Mouse (Mus musculus) retina, postnatal 1 day (tissue): ENCODE measurements around the gene Fam198a.

Experiments used
- DNase-seq: peaks from one replicate; pipeline ENCODE4 v3.0.0-alpha.2; 2012

Fam198a gene

GRCm38 (mm10) chr9:121926634-121927405 is 24.0 kb upstream of the Fam198a start:
- no peak for DNase-seq

DNA sequence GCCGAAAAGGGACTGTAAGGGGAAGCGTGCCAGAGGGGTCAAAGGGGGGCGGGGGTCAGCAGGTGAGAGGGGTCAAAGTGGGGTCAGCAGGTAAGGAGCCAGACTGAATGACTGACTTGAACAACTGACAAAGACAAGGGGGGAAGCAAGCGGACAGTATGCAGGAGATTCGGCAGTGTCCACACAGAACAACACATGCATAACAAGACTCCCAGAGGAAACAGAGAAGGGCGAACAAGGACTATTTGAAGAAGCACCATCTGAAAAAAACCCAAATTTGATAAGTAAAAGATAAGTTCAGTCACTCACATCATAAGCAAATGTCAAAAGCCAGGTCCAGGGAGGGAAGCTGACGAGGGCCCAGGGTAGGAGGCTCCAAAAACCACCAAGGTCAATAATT is 23.1 kb upstream of the Fam198a start:
- DNase-seq, result no peak

DNA sequence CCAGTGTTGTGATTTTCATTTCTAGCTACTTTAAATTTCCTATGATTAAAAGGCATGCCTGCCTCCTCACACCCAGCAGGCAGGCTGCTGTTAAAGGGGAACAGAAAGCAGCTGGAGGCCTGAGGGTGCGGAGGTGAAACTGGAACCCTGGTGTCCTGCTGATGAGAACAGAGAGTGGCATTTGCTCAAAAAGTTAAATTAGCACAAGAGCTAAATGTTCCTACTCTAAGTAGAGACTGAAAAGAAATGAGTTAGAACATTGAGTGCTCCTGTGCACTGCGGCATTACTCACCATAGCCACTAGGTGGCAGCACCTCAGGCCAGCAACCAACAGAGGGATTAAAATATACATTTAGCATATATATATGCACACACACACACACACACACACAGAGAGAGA is 22.3 kb upstream of the Fam198a start:
- peak; percentile 59 for DNase-seq

GRCm38 (mm10) chr9:121934856-121935255 is 15.9 kb upstream of the Fam198a start:
- no peak for DNase-seq

DNA sequence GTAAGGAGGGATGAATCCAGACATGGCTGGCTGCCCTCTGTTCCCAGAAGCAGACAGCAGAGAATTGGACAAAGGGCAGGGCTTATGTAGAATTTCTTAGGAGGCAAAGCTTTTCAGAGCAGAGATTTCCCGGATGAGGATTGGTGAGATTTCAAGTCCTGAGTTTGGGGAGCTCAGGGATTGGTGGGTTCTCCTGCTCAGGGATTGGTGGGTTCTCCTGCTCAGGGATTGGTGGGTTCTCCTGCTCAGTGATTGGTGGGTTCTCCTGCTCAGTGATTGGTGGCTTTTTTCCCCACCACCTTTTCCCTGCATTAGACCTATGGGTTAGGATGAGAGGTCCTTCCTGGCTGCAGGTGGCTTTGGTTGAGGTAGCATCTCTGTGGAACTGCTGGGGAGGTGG is 13.8 kb upstream of the Fam198a start:
- peak; percentile 34 for DNase-seq

GRCm38 (mm10) chr9:121937451-121937864 is 13.3 kb upstream of the Fam198a start:
- no peak for DNase-seq

- DNase-seq, result peak; percentile 82
Measured at GRCm38 (mm10) chr9:121937944-121938355, 12.8 kb upstream of the Fam198a start.

DNA sequence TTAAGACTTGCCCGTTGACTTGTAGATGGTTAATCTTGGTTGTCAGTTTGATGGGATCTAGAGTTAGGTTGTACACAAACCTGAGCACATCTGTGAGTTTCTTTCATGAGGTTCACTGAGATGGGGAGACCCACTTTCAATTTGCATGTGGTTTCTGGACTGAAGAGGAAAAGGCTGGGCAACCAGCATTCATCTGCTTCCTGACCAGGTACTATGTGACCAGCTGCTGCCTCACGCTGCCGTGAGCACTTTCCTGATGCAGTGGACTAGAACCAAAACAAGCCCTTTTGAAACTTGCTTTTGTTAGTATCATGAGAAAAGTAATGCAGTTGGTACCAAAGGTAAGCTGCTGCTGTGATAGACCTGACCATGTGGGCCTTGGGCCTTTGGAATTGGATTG is 7.8 kb upstream of the Fam198a start:
- no peak for DNase-seq

GRCm38 (mm10) chr9:121943628-121944027 is 7.2 kb upstream of the Fam198a start:
- DNase-seq, result no peak

DNA sequence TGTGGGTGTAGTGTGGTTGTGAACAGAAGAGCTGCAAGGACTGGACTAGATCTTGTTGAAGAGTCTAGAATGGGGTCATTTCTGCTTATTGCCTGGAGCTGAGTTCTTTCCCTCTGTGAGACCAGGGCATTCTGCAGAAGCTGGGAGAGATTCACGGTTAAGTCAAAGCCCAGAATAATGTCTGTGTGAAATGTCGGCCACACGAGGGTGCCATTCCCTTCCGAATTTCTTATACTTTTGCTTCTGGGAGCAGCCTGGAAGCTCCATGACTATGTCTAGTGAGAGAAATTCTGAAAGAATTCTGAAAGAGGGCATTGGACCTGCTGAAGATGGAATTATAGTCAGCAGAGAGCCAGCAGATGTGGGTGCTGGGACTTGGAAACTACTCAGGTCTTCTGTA is 3.0 kb upstream of the Fam198a start:
- peak; percentile 68 for DNase-seq

DNA sequence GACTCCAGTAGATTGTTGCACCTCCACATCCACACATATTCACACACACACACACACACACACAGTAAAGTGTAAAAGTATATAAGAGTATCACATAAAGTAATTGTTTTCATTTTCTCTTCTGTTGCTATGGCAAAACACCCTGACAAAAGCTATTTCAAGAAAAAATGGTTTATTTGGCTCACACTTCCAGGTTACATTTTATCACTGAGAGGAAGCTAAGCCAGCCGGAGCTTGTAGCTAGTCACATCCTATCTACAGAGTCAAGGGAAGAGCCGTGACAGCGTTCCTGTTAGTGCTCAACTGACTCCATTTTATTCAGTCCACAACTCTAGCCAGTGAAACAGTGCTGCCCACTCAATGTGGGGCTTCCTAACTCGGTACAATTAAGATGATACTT is 2.4 kb upstream of the Fam198a start:
- no peak for DNase-seq

- no peak for DNase-seq
Measured at GRCm38 (mm10) chr9:121951114-121951423, 281 bp downstream of the Fam198a start.

DNA sequence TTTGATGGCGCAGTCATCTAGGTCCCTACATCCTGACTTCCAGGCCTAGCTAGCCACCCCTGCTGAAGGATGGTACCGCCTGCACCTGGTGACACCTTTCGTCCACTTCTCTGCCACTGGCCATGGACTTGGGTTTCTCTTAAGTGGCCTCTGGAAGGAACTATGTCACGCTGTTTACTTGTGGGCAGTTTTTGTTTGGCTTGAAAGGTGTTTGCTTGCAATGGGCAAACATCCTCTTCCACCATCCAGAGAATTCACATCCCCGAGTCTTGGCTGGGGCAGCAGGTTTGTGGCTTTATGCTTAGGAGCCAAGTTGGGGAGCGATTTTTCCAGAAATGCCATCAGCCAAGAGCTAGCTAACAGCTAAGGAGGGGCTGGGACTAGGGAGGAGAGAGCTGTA is 1.8 kb downstream of the Fam198a start:
- DNase-seq, result no peak

DNA sequence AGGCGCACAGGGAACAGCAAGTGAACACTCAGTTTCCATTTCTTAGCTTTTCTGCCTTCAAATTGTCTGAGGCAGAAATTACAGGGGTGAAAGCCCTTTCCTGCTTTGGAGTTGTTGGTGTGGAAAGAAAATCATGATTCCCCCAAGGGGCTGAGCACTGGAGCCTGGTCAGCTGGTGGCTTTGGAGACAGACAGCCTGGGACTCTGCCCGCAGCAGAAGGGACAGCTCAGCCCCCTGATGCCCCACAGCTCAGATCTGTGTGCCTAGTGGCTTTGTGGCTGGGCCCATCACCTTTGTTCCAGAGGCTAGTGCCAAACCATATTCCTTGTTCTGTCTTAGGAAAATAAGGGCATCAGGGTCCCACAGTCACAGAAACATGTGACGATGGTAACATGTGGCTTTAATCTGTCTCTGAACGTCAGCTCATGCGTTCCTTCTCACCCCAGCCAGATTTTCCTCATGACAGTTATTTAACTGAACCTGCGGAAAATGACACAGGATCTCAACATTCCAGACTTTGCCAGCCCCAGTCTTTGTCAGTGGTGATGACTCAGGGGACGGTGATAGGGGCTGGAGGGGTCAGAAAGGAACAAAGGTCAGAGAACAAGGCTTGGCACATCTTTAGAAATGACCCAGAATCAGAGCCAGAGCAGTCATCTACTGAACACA is 9.3 kb downstream of the Fam198a start:
- DNase-seq, result peak; percentile 32

GRCm38 (mm10) chr9:121964941-121965340 is 14.2 kb downstream of the Fam198a start:
- DNase-seq, result no peak

DNA sequence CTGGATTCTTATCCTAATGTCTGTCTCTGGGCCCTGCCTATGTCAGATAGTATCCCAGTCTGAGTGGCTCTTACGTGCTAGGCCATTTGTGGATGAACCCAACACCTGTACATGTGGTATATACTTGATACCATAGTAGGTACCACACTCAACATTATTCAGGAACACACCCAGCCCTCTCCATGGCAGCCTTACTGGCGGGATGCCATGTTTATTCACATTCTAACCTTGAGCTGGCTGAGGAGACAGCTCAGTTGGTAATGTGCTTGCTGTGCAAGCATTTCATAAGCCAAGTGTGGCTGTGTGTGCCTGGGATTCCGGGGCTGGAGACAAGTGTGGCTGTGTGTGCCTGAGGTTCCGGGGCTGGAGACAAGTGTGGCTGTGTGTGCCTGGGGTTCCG is 17.5 kb downstream of the Fam198a start:
- no peak for DNase-seq

GRCm38 (mm10) chr9:121969841-121970381 is 19.1 kb downstream of the Fam198a start:
- no peak for DNase-seq

DNA sequence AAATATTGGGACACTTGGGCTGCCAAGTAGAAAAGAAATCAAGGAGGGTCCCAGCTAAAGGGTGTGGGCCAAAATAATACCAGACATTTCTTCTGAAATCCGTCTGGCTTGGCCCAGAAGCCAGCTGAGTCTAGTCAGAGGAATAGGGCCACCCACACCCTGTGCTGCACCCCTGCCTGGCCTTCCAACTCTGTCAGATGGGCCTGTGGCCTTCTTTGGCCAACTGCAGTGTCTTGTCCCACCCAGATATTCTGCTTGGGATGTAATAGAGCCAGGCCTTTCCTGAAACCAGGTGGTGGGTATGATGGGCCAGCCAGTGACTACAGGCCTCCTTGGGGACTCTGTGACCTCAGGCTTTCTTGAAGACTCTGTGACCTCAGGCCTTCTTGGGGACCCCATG is 22.4 kb downstream of the Fam198a start:
- DNase-seq, result no peak

DNA sequence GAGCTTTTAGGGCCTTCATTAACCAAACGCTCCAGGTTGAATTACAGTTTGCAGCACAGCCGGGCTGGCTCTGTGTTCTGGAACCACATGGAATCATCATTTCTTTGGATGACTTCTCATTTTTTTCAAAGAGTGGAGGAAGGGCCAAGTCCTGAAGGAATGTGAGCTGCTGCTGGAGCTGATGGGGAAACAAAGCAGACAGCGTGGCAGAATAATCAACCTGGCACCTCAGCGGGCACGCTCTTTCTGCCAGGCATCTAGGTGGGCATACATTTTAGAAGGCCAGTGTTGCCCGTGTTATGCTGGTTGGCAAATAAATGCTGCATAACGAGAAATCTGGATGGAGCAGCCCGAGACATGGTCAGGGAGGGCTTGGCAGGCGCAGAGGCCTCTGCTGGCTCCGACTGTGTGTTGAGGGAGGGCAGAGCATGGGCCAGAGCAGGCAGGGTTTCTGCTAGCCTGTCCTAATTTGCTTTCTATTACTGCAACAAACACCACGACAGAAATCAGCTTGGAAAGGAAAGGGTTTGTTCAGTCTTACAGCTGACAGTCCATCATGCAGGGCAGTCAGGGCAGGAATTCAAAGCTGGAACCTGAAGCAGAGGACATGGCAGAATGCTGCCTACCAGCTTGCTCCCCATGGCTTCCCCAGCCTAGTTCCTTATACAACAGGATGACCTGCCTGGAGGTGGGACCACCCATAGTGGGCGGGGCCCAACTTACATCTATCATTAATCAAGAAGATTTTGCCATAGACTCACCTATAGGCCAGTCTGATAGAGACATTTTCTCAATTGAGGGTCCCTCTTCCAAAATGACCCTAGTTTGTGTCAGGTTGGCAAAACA is 23.6 kb downstream of the Fam198a start:
- no peak for DNase-seq

DNA sequence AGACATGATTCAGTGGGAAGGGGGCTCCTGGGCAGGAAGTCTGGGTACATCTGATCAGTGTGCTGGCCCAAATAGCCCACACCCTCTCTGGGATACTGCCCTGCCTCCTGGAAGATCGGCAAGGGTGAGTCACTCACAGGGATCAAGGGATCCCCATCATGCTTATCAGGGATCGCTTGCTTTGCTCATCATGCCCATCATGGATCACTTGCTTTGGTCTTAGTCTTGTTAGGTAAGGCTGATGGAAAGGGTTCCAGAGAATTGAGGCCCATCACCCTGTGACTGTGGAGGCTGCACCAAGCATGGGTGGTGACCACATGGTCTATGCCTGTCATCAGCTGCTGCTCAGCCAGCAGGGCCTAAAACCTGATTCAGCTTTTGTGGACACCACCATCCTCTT is 24.5 kb downstream of the Fam198a start:
- no peak for DNase-seq

DNA sequence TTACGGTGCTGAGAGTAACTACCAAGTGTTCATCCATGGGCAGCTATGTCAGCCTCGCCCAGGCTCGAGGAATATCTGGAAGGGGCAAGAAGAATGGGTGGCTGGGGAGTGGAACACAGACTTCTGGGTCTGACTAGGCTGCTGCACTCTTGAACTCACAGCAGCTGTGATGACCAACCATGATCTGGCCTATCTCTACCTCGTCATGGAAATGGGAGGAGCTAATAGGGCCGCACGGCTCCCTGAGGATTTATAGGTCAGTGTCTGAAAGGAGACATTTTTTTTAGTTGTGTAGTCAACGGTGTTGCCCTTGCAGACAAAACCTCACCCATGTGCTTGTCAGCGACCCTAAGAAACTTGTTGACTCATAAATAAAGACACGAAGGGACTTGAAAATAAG is 30.3 kb downstream of the Fam198a start:
- DNase-seq, result no peak

- no peak for DNase-seq
Measured at GRCm38 (mm10) chr9:121981466-121982105, 30.8 kb downstream of the Fam198a start.

- no peak for DNase-seq
Measured at GRCm38 (mm10) chr9:121982214-121982613, 31.4 kb downstream of the Fam198a start.
